Mouse (Mus musculus) heart, adult 18-20 months (tissue): ENCODE measurements around the gene Olfr1087. TPM values are rescaled to one million over a fixed set of nuclear protein-coding genes. Genes with fewer than 3 reads are reported as not detected.
"Not testable (repeated sequence)": the region's sequence is repeated elsewhere in the genome, so short reads cannot be mapped to it uniquely, and the experiment has no call there.

Source experiments
- DNase-seq, 2 experiments: peaks; one replicate each; pipeline ENCODE4 v3.0.0; 2021 to 2022; ENCODE audit warnings: mixed read lengths in 1 of 2
- long read RNA-seq, 2 experiments: library from polyadenylated mRNA; stranded (forward); transcript quantifications; one replicate each; pipeline ENCODE4 v2.0.0; 2021
- total RNA-seq, 2 experiments: library from RNA; stranded (reverse); gene quantifications; 2 replicates each; pipeline ENCODE4 v1.2.3; 2021

The Olfr1087 gene
- total RNA-seq = not detected
- long read RNA-seq, experiment 1 = 0 reads
- long read RNA-seq, experiment 2 = 0 reads

DNA sequence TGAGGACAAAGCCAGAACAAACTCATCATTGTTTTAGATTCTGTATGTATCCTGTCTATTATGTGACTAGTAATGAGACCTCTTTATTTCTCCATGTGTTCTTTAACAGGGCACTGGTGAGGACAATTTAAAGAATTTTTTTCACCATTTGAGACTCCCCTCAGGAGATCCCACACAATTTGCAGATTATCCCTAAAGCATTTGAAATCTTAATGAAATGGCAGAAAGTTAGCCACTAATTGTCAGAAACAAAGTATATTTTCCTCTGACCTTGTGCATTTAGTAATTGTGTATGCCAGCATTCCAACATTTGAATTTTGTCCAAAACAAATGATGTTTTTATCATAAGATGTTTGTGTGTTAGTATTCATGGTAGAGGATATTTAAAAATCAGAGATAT is at the start of gene Olfr1087:
Gene Olfr1087 (minus strand): TSS at position 101 of the 400 bp plus-strand sequence.
- no peak for DNase-seq

DNA sequence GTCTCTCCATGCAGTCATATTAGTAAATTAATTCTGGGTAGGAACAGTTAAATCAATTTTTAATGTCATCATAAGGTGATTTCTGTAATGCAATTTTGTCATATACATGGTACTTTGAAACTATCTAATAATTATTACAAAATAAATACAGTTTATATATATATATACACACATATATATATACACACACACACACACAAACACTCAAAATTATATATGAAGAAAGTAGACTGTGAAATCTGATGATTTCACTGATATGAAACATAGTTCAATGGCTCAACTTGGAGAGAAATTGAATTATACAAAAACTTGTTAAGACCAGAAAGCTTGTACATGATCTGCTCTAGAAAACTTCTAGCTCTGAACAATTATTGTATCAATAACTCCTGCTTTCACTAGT is 35.4 kb upstream of the Olfr1087 start, which contains the start of gene Olfr1089:
Gene Olfr1089 (minus strand): TSS at position 101 of the 400 bp plus-strand sequence.
- no peak for DNase-seq

DNA sequence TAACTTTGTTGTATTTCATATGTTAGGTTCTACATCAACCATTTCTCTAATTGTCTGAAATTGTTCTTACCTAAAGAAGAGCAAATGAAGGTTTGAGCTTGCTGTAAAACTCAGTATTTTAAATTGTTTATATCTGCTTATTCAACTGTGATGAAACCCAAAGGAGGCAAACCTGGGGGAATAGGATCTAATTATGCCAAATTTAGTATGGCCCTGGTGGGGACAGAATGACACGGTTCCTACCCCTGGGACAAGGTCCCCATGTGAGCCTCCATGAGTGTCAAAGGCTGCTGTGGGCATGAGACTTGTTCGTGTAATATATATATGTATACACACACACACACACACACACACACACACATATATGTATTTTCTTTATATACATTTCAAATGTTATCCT is 18.2 kb downstream of the Olfr1087 start, which contains the start of gene Olfr1086:
Gene Olfr1086 (minus strand): TSS at position 101 of the 400 bp plus-strand sequence.
- DNase-seq = no peak

DNA sequence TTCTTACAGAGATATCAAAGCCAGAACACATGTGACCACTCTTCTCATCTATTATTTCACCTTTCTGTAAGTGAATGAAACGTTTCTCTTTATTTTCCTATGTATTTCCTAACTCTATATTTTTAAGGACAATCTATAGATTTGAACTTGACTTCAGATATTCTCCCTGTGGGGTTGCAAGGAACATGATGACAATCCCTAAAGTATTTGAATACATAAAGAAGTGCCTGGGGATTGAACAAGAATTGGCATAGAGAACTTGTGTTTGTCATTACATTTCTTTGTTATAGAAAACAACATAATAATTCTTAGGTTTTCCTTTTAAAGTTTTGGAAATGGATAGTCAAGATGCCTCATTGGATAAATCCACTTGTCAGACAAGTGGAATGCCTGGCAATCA is 36.3 kb downstream of the Olfr1087 start, which contains the start of gene Olfr1085:
Gene Olfr1085 (minus strand): TSS at position 101 of the 400 bp plus-strand sequence.
- no peak for DNase-seq

DNA sequence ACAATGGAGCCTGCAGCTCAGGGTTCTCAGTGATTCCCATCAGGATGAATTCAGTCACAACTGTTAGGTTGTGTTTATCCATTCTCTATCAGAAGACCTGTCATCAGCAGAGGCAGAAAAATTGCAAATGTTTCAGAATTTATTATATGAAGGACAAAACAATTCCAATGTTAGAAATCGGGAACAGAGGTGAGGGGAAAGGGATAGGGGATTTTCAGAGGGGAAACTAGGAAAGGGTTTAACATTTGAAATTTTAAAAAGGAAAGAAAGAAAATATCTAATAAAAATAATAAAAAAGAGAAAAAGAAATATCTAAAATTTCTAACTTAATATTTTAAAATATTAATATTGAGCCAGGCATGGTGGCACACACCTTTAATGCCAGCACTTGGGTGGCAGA is 58.6 kb downstream of the Olfr1087 start, which contains the start of gene Olfr1084:
Gene Olfr1084 (minus strand): TSS at position 101 of the 400 bp plus-strand sequence.
- not testable (repeated sequence) for DNase-seq

Other genes starting within 250 kb of the Olfr1087 start
- gene Olfr1065, start 247.8 kb downstream of the Olfr1087 start, total RNA-seq = not detected
- not detected for gene Olfr1066, start 242.1 kb downstream of the Olfr1087 start, total RNA-seq
- not detected for gene Olfr228, start 211.0 kb downstream of the Olfr1087 start, total RNA-seq
- not detected for gene Olfr1076, start 189.9 kb downstream of the Olfr1087 start, total RNA-seq
- gene Olfr1079, start 155.9 kb downstream of the Olfr1087 start, total RNA-seq = not detected
- not detected for gene Olfr1080, start 140.2 kb downstream of the Olfr1087 start, total RNA-seq
- gene Olfr1082, start 99.4 kb downstream of the Olfr1087 start, total RNA-seq = not detected
- gene Olfr1084, start 58.7 kb downstream of the Olfr1087 start, total RNA-seq = not detected
- gene Olfr1085, start 36.4 kb downstream of the Olfr1087 start, total RNA-seq = not detected
- not detected for gene Olfr1086, start 18.3 kb downstream of the Olfr1087 start, total RNA-seq
- not detected for gene Olfr1089, start 35.3 kb upstream of the Olfr1087 start, total RNA-seq
- gene Olfr1090, start 60.6 kb upstream of the Olfr1087 start, total RNA-seq = not detected
- not detected for gene Olfr1093, start 84.1 kb upstream of the Olfr1087 start, total RNA-seq
- gene Olfr141, start 111.6 kb upstream of the Olfr1087 start, total RNA-seq = not detected
- not detected for gene Olfr1094, start 126.3 kb upstream of the Olfr1087 start, total RNA-seq
- gene Olfr1095, start 153.3 kb upstream of the Olfr1087 start, total RNA-seq = not detected
- gene Gm13723, start 176.4 kb upstream of the Olfr1087 start, total RNA-seq = not detected
- gene Olfr1097, start 193.8 kb upstream of the Olfr1087 start, total RNA-seq = not detected
- not detected for gene Olfr1098, start 226.2 kb upstream of the Olfr1087 start, total RNA-seq